Mouse (Mus musculus) CH12.LX (cell line): ENCODE measurements around the gene Scarf2. TPM values are rescaled to one million over a fixed set of nuclear protein-coding genes. Genes with fewer than 3 reads are reported as not detected.

Experiments
- DNase-seq: peaks from one replicate; pipeline ENCODE4 v3.0.0-alpha.2; 2013; ENCODE audit errors: extremely low read depth
- H3K27ac ChIP-seq: 2 replicates; pipeline ENCODE4 v1.5.1; 2012; ENCODE audit warnings: low read depth, mild to moderate bottlenecking, control low read depth, moderate library complexity; ENCODE audit not compliant: insufficient read depth
- H3K27me3 ChIP-seq: replicated peaks from 2 replicates; pipeline ENCODE3; 2012; ENCODE audit warnings: inconsistent platforms
- H3K36me3 ChIP-seq, 2 experiments: replicated peaks in 1 of 2; 2 replicates each; pipeline versions ENCODE3 to v1.6.1; 2012; ENCODE audit warnings: inconsistent platforms in 1 of 2, low read length in 1 of 2, mild to moderate bottlenecking in 1 of 2, mixed read lengths in 1 of 2, moderate library complexity in 1 of 2; ENCODE audit not compliant: control insufficient read depth in 1 of 2, insufficient read depth in 1 of 2
- H3K4me1 ChIP-seq, 2 experiments: 2 replicates each; pipeline ENCODE4 v1.6.1; 2012; ENCODE audit warnings: inconsistent platforms in 1 of 2, moderate library complexity in 1 of 2; ENCODE audit not compliant: insufficient read depth in 2 of 2, control insufficient read depth in 1 of 2
- H3K4me2 ChIP-seq: 2 replicates; pipeline ENCODE4 v1.6.1; 2012; ENCODE audit warnings: low read depth, mild to moderate bottlenecking, control low read depth; ENCODE audit not compliant: poor library complexity, insufficient read depth, severe bottlenecking
- H3K4me3 ChIP-seq, 3 experiments: fragments of 150-350 bp in 1 of 3; sonication (generic) in 1 of 3; replicated peaks in 1 of 3; 2 replicates each; pipeline versions ENCODE3 to v1.5.1; 2011 to 2012; ENCODE audit warnings: low read depth in 2 of 3, low read length in 2 of 3, mild to moderate bottlenecking in 2 of 3, moderate library complexity in 2 of 3, control low read depth in 1 of 3, improper control_type of control experiment in 1 of 3, inconsistent platforms in 1 of 3, mixed read lengths in 1 of 3; ENCODE audit not compliant: poor library complexity in 1 of 3
- H3K79me2 ChIP-seq: replicated peaks from 2 replicates; pipeline ENCODE4 v1.6.1; 2012; ENCODE audit warnings: mild to moderate bottlenecking, moderate library complexity; ENCODE audit not compliant: control insufficient read depth, poor library complexity, insufficient read depth, severe bottlenecking; ENCODE audit errors: extremely low read depth
- H3K9ac ChIP-seq: 2 replicates; pipeline ENCODE4 v1.6.1; 2012; ENCODE audit warnings: low read depth, mild to moderate bottlenecking, control low read depth, moderate library complexity; ENCODE audit not compliant: insufficient read depth
- H3K9me3 ChIP-seq: replicated peaks from 2 replicates; pipeline ENCODE3; 2012; ENCODE audit warnings: low read length, inconsistent platforms, mixed read lengths
- CHD1 ChIP-seq: IDR thresholded peaks from 2 replicates; pipeline ENCODE4 v1.6.1; 2012; ENCODE audit warnings: low read depth, low read length, improper control_type of control experiment, inconsistent platforms
- CTCF ChIP-seq, 2 experiments: IDR thresholded peaks in 1 of 2; conservative IDR thresholded peaks in 1 of 2; 2 replicates each; pipeline ENCODE4 v1.5.1; 2011 to 2012; ENCODE audit warnings: low read depth in 2 of 2, low read length in 2 of 2, improper control_type of control experiment in 1 of 2, inconsistent platforms in 1 of 2, mild to moderate bottlenecking in 1 of 2, moderate library complexity in 1 of 2
- E2F4 ChIP-seq: IDR thresholded peaks from 2 replicates; pipeline ENCODE4 v1.6.1; 2011; ENCODE audit warnings: low read depth, low read length, improper control_type of control experiment; ENCODE audit not compliant: insufficient replicate concordance
- EP300 ChIP-seq: IDR thresholded peaks from 2 replicates; pipeline ENCODE4 v1.6.1; 2011; ENCODE audit warnings: low read length, improper control_type of control experiment
- ETS1 ChIP-seq: conservative IDR thresholded peaks from 2 replicates; pipeline ENCODE4 v1.6.1; 2012; ENCODE audit warnings: low read depth, mild to moderate bottlenecking, inconsistent platforms, low read length, improper control_type of control experiment, moderate library complexity
- HCFC1 ChIP-seq: IDR thresholded peaks from 2 replicates; pipeline ENCODE4 v1.6.1; 2012; ENCODE audit warnings: low read depth, mild to moderate bottlenecking, inconsistent platforms, low read length, improper control_type of control experiment
- JUND ChIP-seq: conservative IDR thresholded peaks from 2 replicates; pipeline ENCODE4 v1.6.1; 2011; ENCODE audit warnings: low read depth, low read length, improper control_type of control experiment
- KAT2A ChIP-seq: IDR thresholded peaks from 2 replicates; pipeline ENCODE4 v1.6.1; 2012; ENCODE audit warnings: low read length, improper control_type of control experiment, inconsistent platforms; ENCODE audit not compliant: insufficient replicate concordance
- MAZ ChIP-seq: IDR thresholded peaks from 2 replicates; pipeline ENCODE4 v1.6.1; 2012; ENCODE audit warnings: low read depth, mild to moderate bottlenecking, inconsistent platforms, low read length, improper control_type of control experiment, moderate library complexity
- MXI1 ChIP-seq: IDR thresholded peaks from 2 replicates; pipeline ENCODE4 v1.6.1; 2011; ENCODE audit warnings: mild to moderate bottlenecking, low read depth, low read length, improper control_type of control experiment
- PAX5 ChIP-seq: IDR thresholded peaks from 2 replicates; pipeline ENCODE4 v1.6.1; 2012; ENCODE audit warnings: low read length, inconsistent platforms, mixed read lengths
- POLR2A ChIP-seq: IDR thresholded peaks from 2 replicates; pipeline ENCODE4 v1.6.1; 2011; ENCODE audit warnings: low read depth, mild to moderate bottlenecking, improper control_type of control experiment, low read length
- RAD21 ChIP-seq: IDR thresholded peaks from 2 replicates; pipeline ENCODE4 v1.6.1; 2011; ENCODE audit warnings: low read depth, mild to moderate bottlenecking, low read length, improper control_type of control experiment, moderate library complexity
- RCOR1 ChIP-seq: conservative IDR thresholded peaks from 2 replicates; pipeline ENCODE4 v1.6.1; 2012; ENCODE audit warnings: low read depth, mild to moderate bottlenecking, inconsistent platforms, low read length, improper control_type of control experiment
- SIN3A ChIP-seq: IDR thresholded peaks from 2 replicates; pipeline ENCODE4 v1.6.1; 2012; ENCODE audit warnings: low read length, improper control_type of control experiment, inconsistent platforms
- SMC3 ChIP-seq: IDR thresholded peaks from 2 replicates; pipeline ENCODE4 v1.6.1; 2011; ENCODE audit warnings: low read depth, low read length, improper control_type of control experiment
- TBP ChIP-seq: conservative IDR thresholded peaks from 2 replicates; pipeline ENCODE4 v1.6.1; 2011; ENCODE audit warnings: low read depth, low read length, improper control_type of control experiment
- TCF12 ChIP-seq: IDR thresholded peaks from 2 replicates; pipeline ENCODE4 v1.6.1; 2014; ENCODE audit warnings: low read depth, mild to moderate bottlenecking, inconsistent platforms, low read length, improper control_type of control experiment
- USF1 ChIP-seq: IDR thresholded peaks from 2 replicates; pipeline ENCODE4 v1.6.1; 2014; ENCODE audit warnings: low read depth, mild to moderate bottlenecking, inconsistent platforms, low read length, improper control_type of control experiment
- USF2 ChIP-seq: conservative IDR thresholded peaks from 2 replicates; pipeline ENCODE4 v1.6.1; 2011; ENCODE audit warnings: low read depth, low read length, improper control_type of control experiment
- ZC3H11A ChIP-seq: IDR thresholded peaks from 2 replicates; pipeline ENCODE4 v1.6.1; 2012; ENCODE audit warnings: low read depth, mild to moderate bottlenecking, inconsistent platforms, low read length, improper control_type of control experiment
- ZKSCAN1 ChIP-seq: IDR thresholded peaks from 2 replicates; pipeline ENCODE4 v1.6.1; 2012; ENCODE audit warnings: low read depth, inconsistent platforms, low read length, improper control_type of control experiment, borderline replicate concordance
- ZMIZ1 ChIP-seq: IDR thresholded peaks from 2 replicates; pipeline ENCODE4 v1.6.1; 2012; ENCODE audit warnings: low read depth, mild to moderate bottlenecking, inconsistent platforms, low read length, improper control_type of control experiment
- dilution Hi-C: fragments of 300-500 bp; cut with MboI; formaldehyde crosslinking; loops from 2 replicates; pipeline ENCODE4 v1.14.3; 2020; ENCODE audit warnings: low sequenced_read_pairs; ENCODE audit not compliant: extremely low pct_unique_long_range_greater_than_20kb, extremely low pct_ligation_motif_present
- in situ Hi-C: fragments of 300-500 bp; cut with MboI; formaldehyde crosslinking; loops from 3 replicates; pipeline ENCODE4 v1.14.3; 2019; ENCODE audit warnings: low sequenced_read_pairs, low pct_ligation_motif_present, low pct_unique_long_range_greater_than_20kb, mixed read lengths
- polyA plus RNA-seq: library from polyadenylated mRNA; unstranded; fragments of >175 nt; gene quantifications from 2 replicates; pipeline ENCODE4 v1.2.1, GENCODE M21; 2012; ENCODE audit warnings: low read depth; ENCODE audit not compliant: insufficient read length
- total RNA-seq, 2 experiments: library from RNA; depleted of rRNA; stranded (reverse); fragments of 300-350 nt in 1 of 2; fragments of >200 nt in 1 of 2; gene quantifications; 2 replicates each; pipeline ENCODE4 v1.2.3; 2012 to 2014

The Scarf2 gene
- total and polyA plus RNA-seq, 3 experiments, result not detected

DNA sequence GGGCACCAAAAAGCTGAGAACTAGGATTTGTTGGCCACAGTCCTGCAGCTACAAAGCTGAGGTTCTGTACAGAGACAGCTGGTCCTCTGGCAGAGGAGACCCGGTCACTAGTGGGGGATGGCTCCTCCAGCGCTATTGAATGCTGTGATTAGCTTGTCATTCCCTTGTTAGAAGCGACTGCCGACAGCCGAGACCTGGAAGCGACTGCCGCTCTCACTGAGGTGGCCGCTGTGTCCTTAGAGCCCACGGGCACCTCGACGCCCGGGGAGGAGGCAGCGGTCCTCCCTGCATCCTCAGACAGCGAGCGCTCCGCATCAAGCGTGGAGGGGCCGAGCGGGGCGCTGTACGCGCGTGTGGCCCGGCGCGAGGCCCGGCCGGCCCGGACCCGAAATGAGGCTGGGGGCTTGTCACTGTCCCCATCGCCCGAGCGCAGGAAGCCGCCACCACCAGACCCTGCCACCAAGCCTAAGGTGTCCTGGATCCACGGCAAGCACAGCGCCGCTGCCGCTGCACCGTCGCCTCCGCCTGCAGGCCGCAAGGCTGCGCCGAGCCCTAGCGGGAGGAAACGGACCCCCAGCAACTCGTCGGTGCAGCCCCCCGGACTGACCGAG, 9.6 kb downstream of the Scarf2 start:
- Histone ChIP-seq H3K9ac (no peak overlapping the region), H3K4me1 (no peaks in the 10 kb centered on the region), H3K79me2 (no peaks in the 10 kb centered on the region), H3K4me2 (no peak overlapping the region), H3K9me3 (peaks cover 16% of the 10 kb centered on the region), H3K27ac (no peak overlapping the region), H3K4me3 (no peak overlapping the region), H3K27me3 (peaks cover 48% of the 10 kb centered on the region), H3K36me3 (no peaks in the 10 kb centered on the region)
- TF ChIP-seq CTCF (conservative IDR thresholded peaks at IDR 0.05 in 1 of 2, IDR thresholded peaks at IDR 0.05 in 1 of 2; ENCODE audit: low read depth in 2 of 2, low read length in 2 of 2) (no peak), TCF12 (0 out of 2 replicates have a peak, but pooled peaks have one; percentile 22)
- in situ Hi-C loops, result no loop called here
- dilution Hi-C loops, result no loop called here
- no peak for DNase-seq

DNA sequence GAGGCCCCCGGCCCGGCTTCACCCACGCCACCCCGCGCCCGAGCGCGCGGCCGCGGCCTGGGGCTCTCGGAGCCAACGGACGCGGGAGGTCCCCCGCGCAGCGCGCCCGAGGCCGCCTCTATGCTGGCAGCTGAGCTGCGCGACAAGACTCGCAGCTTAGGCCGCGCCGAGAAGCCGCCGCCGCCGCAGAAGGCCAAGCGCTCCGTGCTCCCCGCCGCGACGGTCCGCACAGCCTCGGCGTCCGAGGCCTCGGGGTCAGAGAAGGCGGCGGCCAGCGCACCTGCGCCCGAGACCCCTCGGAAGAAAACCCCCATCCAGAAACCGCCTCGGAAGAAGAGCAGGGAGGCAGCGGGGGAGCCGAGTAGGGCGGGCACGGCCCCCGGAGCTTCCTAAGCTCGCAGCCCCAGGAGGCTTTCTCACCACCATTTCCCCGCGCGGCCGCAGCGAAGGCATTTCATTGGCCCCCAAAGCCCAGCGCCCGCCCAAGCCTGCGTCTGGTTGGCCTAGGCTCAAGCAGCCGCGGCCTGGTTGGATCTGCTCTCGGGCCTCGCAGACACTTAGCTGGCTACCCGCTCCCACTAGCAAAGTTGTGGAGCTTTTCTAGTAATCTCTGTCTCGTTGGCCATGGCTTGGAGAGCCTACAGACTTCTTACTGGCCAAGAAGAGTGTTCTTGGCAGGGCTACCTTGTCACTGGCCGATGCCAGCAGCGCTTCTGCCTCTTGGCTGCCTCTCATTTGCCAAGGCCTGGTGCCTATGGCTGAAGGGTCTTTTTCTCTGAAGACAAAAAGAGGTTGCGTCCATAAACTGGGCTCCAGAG, 10.3 kb downstream of the Scarf2 start:
- no peak for TF ChIP-seq MXI1
- no peak for TF ChIP-seq ZMIZ1
- TF ChIP-seq JUND, result no peak
- no peak for TF ChIP-seq SIN3A
- no peak for TF ChIP-seq ETS1
- no peak for TF ChIP-seq KAT2A
- no peak for TF ChIP-seq EP300
- TF ChIP-seq SMC3, result no peak
- TF ChIP-seq TBP, result no peak
- no peak for TF ChIP-seq PAX5
- TF ChIP-seq POLR2A, result no peak
- TF ChIP-seq, all 38 proteins: peak for 0
- no peak for DNase-seq
- Histone ChIP-seq H3K27ac (no peak overlapping the region), H3K4me1 (no peaks in the 10 kb centered on the region), H3K79me2 (no peaks in the 10 kb centered on the region), H3K9me3 (peaks cover 16% of the 10 kb centered on the region), H3K9ac (no peak overlapping the region), H3K36me3 (no peaks in the 10 kb centered on the region), H3K27me3 (peaks cover 43% of the 10 kb centered on the region), H3K4me2 (no peak overlapping the region), H3K4me3 (no peak overlapping the region)
- dilution Hi-C loops, result no loop called here
- in situ Hi-C loops, result no loop called here

DNA sequence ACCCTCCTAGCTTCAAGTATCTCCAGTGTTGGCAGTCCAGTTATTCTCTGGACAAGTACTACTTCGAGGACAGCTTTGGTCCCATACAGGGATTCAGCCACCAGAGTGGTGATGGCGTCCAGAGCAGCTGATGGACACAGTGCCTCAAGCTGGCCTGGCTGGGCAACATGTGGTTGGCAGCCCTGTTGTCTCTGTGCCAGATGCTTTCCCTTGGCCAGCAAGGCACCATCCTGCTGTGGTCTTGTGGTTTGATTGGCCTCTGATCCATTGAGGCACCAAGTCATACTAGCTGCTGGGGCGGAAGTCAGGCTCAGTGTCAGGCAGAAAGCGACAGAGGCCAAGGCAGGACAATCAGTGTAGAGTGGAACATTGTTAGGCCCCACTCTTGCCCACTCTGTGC, 12.0 kb downstream of the Scarf2 start:
- H3K9me3 ChIP-seq, result peaks cover 5% of the 10 kb centered on the region
- H3K27me3 ChIP-seq, result peaks cover 55% of the 10 kb centered on the region
- H3K36me3 ChIP-seq, result no peaks in the 10 kb centered on the region
- H3K27ac ChIP-seq, result no peak overlapping the region
- no peak for DNase-seq
- H3K79me2 ChIP-seq, result no peaks in the 10 kb centered on the region
- dilution Hi-C loops, result no loop called here
- in situ Hi-C loops, result no loop called here
- H3K9ac ChIP-seq, result no peak overlapping the region
- TF ChIP-seq ZKSCAN1 (no peak), ZMIZ1 (no peak), MAZ (no peak), JUND (no peak), ZC3H11A (no peak), USF2 (no peak), USF1 (no peak), RAD21 (no peak), TBP (no peak), KAT2A (no peak), CHD1 (no peak), E2F4 (no peak), PAX5 (no peak), EP300 (no peak), RCOR1 (no peak), HCFC1 (no peak), POLR2A (no peak)
- H3K4me3 ChIP-seq, result no peak overlapping the region
- no peak overlapping the region for H3K4me2 ChIP-seq
- H3K4me1 ChIP-seq, result no peaks in the 10 kb centered on the region
